Mouse (Mus musculus) forebrain, embryonic 16.5 days (tissue): ENCODE data around the gene Mlycd. TPM values are rescaled to one million over a fixed set of nuclear protein-coding genes. Genes with fewer than 3 reads are reported as not detected.

Experiments used
- polyA plus RNA-seq: library from polyadenylated mRNA; unstranded; fragments of >200 nt; fragmentation: Nextera tagmentation; extraction: Ambion mirVana; gene quantifications from 2 replicates; pipeline ENCODE4 v1.2.1, GENCODE M21; 2015

Mlycd gene
- polyA plus RNA-seq, 1 experiment from 2014 or later: 13.9 TPM

Other genes starting within 250 kb of the Mlycd start
- 608 and 664 TPM in 2 replicates for gene Hsbp1, start 50.4 kb upstream of the Mlycd start, polyA plus RNA-seq
- gene Osgin1, start 39.2 kb downstream of the Mlycd start, polyA plus RNA-seq: 0.20 TPM in 2 replicates
- 11.9 and 28.9 TPM in 2 replicates for gene Necab2, start 51.8 kb downstream of the Mlycd start, polyA plus RNA-seq
- gene Slc38a8, start 106.8 kb downstream of the Mlycd start, polyA plus RNA-seq: not detected in 2 replicates
- gene Mbtps1, start 163.9 kb downstream of the Mlycd start, polyA plus RNA-seq: 66.6 and 75.9 TPM in 2 replicates
- gene Hsdl1, start 180.3 kb downstream of the Mlycd start, polyA plus RNA-seq: 179 and 183 TPM in 2 replicates
- 0.24 and 0.39 TPM in 2 replicates for gene Dnaaf1, start 180.4 kb downstream of the Mlycd start, polyA plus RNA-seq
- gene Taf1c, start 210.3 kb downstream of the Mlycd start, polyA plus RNA-seq: 19.3 and 19.4 TPM in 2 replicates
- gene Adad2, start 217.9 kb downstream of the Mlycd start, polyA plus RNA-seq: not detected in 2 replicates
- gene Kcng4, start 240.8 kb downstream of the Mlycd start, polyA plus RNA-seq: not detected in 2 replicates